ENCODE assay signal across 9 mouse cellular contexts in the genomic region with DNA sequence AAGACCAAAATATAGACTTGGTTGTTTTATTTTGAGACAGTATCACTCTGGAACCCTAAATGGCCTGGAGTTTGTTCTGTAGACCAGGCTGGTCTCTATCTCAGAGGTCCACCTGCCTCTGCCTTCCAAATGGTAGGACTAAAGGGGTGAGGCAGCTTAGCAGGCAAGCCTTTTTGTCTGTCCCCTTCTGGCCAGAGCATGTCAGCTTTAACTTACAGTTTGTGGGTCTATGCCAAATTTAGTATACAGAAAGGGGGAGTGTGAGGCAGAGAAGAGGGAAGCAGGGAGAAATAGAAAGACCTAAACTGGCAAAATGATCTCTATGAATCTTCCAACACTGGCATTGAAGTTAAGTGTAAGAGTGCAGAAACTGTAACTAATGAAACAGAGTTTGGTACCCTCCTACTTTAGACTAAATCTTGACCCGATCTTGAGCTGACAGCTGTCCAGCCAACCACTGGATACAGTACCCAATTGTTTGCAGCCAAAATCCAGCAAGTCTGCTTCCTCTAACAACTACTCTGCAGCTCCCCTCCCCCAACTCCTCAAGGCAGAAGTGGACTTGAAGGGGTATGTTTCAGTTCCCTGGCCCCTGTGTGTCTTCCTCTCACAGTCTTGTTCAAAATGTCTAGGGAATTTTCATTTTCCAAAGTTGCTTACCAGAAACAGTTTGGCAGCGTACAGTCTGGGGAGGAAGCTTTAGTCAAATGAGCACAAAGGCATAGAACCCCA.
DNase-seq lines count a peak whose midpoint lies in the region; TF ChIP-seq lines count a peak whose summit lies in the region.
"Had no signal": no experiment of that assay in that cellular context is flagged by ENCODE, and none has a peak within 500 bp of the region (broad histone marks: within the 10 kb centered on the region; RNA-seq: fewer than 3 reads in every experiment).

No protein-coding gene starts in this region.

- no peak for TF ChIP-seq CTCF in liver, adult 2 months (IDR thresholded peaks at IDR 0.05; ENCODE audit: low read depth, low read length)

- TF ChIP-seq POLR2A in liver, adult 2 months (IDR thresholded peaks at IDR 0.05; ENCODE audit: extremely low read depth, insufficient read depth, low read length): no peak

- 76% methylated on average over 2 of the region's 2 CpGs for WGBS in liver, adult 2 months

- no peaks in the 10 kb centered on the region for H3K4me1 ChIP-seq in liver, adult 2 months (ENCODE audit: control insufficient read depth, insufficient read depth, low read length)

- H3K27me3 ChIP-seq in liver, adult 2 months (ENCODE audit: control insufficient read depth, insufficient read depth, low read length): no peaks in the 10 kb centered on the region

- DNase-seq in embryo, embryonic 10.5 days (ENCODE audit: low spot score): peak; percentile 21
- no peak for DNase-seq in embryo, embryonic 9.5 days (ENCODE audit: extremely low spot score)
- peak; percentile 9 to 20 for DNase-seq in spleen, adult 18-20 months
- no peak for DNase-seq in spleen, adult 12 weeks (ENCODE audit: low spot score)
- DNase-seq in liver, adult 2 months (ENCODE audit: extremely low read depth, low read depth, low spot score): peak; percentile 40
- peak; percentile 35 to 62 for DNase-seq in spleen, postnatal 4 days (ENCODE audit: low spot score in 2 of 2)
- DNase-seq in ovary, postnatal 10 days (ENCODE audit: low spot score): no peak
- DNase-seq in MN1 (ENCODE audit: low spot score): no peak

- no peak overlapping the region; the same call in 1 of the 2 replicates for H3K27ac ChIP-seq in liver, adult 2 months (replicated peaks; ENCODE audit: insufficient read depth, low read depth, low read length)

- no peak overlapping the region for H3K4me3 ChIP-seq in liver, adult 2 months (ENCODE audit: insufficient read depth, low read depth, low read length)
- H3K4me3 ChIP-seq: myocyte had no signal

- no peaks in the 10 kb centered on the region for H3K79me2 ChIP-seq in liver, adult 2 months (ENCODE audit: control insufficient read depth, insufficient read depth, low read length)

- no peak overlapping the region for H3K9ac ChIP-seq in liver, adult 2 months (ENCODE audit: low read depth, low read length)

- H3K36me3 ChIP-seq in liver, adult 2 months (ENCODE audit: control insufficient read depth, insufficient read depth, low read length): no peaks in the 10 kb centered on the region

Comparison
In these comparisons a context has a peak if more than half of its experiments do, and no peak if none do; other contexts are left out.
1. DNase-seq: peak in embryo, embryonic 10.5 days (single experiment), spleen, adult 18-20 months (2 of 2), liver, adult 2 months (single experiment) and spleen, postnatal 4 days (2 of 2); none in embryo, embryonic 9.5 days (single experiment), spleen, adult 12 weeks (single experiment), ovary, postnatal 10 days (single experiment) and MN1 (single experiment).